Mouse (Mus musculus) adrenal gland, adult 18-20 months (tissue): ENCODE data around the gene Zfp91. TPM values are rescaled to one million over a fixed set of nuclear protein-coding genes. Genes with fewer than 3 reads are reported as not detected.
"Not testable (repeated sequence)": the region's sequence is repeated elsewhere in the genome, so short reads cannot be mapped to it uniquely, and the experiment has no call there.

ENCODE experiments used
- DNase-seq, 2 experiments: peaks; one replicate each; pipeline ENCODE4 v3.0.0; 2021 to 2022; ENCODE audit warnings: low spot score in 2 of 2
- total RNA-seq, 2 experiments: library from RNA; stranded (reverse); gene quantifications; 1 replicate in 1 of 2; 2 replicates in 1 of 2; pipeline ENCODE4 v1.2.3; 2021

Gene Zfp91
- total RNA-seq, 2 experiments from 2014 or later = 79.5 to 80.1 TPM

- DNase-seq = peak; percentile 96
Observed at GRCm38 (mm10) chr19:12794056-12795044, 1.6 kb downstream of the Zfp91 start.

- no peak for DNase-seq
Observed at GRCm38 (mm10) chr19:12792374-12792773, 3.6 kb downstream of the Zfp91 start.

GRCm38 (mm10) chr19:12787721-12788120 lies 8.2 kb downstream of the Zfp91 start:
- no peak for DNase-seq

- DNase-seq = no peak
Observed at GRCm38 (mm10) chr19:12786803-12787395, 9.0 kb downstream of the Zfp91 start.

- no peak for DNase-seq
Observed at GRCm38 (mm10) chr19:12780437-12780836, 15.5 kb downstream of the Zfp91 start.

DNA sequence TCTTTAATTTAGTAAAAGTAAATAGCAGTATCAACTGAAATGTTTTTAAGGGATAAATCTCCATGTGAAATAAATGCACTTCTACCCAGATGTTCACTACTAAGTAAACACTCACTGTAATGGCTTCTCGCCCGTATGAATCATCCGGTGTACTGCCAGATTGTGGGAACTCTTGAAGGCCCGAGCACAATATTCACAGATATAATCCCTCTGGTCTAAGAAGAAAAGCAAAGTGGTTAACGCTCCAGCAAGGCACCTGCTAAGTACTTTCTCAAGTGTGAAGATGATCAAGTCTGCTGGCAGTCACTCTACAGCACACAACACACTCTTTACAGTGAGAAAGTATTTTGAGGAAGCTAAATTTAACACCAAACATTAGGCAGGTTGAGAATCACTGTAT lies 25.0 kb downstream of the Zfp91 start:
- no peak for DNase-seq

DNA sequence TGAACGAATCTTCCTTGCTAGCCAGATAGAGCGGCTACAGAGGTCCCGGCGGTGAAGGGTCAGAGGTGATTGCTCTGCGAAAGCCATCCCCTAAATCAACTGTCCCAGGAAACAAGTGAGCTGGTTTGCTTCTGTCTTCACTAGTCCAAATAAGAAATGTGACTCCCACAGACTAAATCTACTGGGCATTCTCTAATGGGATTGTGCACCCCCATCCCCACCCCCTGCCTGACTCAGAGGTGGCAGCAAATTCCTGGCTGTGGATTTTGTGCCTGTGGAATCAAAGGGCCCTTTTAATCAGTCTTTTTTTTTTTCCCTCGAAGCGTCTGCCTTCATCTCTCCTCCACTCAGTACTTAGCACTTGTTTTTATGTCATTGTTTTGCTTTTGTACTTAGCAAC lies 30.6 kb downstream of the Zfp91 start, which contains the start of gene Cntf:
Gene Cntf (minus strand): TSS at position 325 of the 400 bp plus-strand sequence.
- no peak for DNase-seq

- DNase-seq = no peak
Observed at GRCm38 (mm10) chr19:12762212-12763130, 33.5 kb downstream of the Zfp91 start.

DNA sequence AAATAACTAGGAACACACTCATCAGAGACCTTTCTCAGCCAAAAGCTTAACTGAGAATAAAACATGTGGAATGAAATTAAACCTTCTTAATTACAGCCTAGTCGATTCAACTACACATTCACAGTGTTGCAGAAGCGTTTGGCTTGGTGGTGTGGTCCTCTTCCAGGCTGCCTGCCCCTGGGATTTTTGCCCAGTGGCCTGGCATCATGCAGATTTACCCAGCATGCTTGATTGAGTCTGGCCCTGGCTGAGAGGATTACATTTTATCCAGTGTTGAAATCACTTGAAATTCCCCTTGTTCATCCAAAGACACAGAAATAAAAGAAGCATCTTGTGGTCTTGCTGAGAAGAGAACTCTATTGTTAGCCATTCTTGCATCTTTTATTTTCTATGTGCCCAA lies 36.3 kb downstream of the Zfp91 start:
- peak in 1 of 2 experiments; percentile 32 for DNase-seq

DNA sequence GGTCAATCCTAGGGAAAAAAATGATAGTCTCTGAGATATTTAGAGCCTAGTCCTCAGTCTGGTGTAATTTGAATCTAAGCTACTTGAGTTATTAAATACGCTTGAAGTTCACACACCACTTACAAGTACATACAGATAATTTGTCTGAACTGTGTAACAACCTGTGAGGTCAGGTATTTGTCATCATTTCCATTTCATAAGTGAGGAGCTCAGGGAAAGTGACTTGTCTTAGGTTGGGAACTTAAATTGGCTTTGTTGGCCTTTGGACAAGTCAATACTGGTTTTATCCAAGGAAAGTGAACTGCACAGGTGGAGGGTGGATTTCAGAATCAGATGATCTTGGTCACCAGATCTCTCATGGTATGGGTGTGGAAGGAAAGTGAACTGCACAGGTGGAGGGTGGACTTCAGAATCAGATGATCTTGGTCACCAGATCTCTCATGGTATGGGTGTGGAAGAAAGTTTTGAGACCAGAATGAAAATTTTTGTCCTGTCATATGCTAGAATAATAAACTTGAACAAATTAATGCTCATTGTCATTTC lies 36.9 kb downstream of the Zfp91 start:
- no peak for DNase-seq

GRCm38 (mm10) chr19:12756286-12756685 lies 39.6 kb downstream of the Zfp91 start:
- DNase-seq = no peak

DNA sequence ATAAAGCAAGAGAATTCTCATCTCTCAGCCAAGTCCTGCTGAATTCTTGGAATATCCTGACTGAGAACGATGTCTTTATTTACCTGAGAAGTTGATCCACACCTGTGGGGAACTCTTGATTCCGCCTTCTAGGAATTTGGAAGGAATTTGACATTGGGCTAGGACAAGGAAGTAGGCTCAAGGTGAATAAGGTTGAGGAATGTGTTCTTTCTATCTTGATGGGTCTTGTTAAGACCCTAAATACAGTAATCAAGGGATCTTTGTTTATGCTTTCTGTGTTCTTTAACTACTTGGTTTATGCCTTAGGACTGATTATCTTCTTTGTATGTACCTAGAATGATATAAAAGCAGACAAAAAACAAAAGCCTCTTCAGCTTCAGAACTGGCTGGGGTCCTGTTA lies 64.0 kb downstream of the Zfp91 start:
- no peak for DNase-seq

DNA sequence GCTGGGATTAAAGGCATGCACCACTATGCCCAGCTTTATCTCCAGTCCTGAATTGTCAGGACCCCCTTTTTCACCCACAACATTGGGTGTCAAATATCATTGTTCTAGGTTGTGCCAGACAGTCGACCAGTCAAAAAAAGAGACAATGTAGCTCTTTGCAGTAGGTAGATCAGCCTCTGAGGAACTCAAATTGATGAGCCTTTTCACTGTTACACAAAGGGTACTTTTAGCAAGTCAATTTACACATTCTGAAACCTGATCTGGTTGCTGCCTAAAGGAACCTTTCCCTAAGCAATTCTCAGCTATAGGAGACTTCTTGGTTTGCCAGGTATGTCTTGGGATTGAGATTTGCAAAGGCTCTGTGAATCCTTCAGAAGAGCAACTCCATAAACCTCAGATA lies 64.9 kb downstream of the Zfp91 start:
- DNase-seq = no peak

GRCm38 (mm10) chr19:12725851-12726250 lies 70.1 kb downstream of the Zfp91 start:
- no peak for DNase-seq

DNA sequence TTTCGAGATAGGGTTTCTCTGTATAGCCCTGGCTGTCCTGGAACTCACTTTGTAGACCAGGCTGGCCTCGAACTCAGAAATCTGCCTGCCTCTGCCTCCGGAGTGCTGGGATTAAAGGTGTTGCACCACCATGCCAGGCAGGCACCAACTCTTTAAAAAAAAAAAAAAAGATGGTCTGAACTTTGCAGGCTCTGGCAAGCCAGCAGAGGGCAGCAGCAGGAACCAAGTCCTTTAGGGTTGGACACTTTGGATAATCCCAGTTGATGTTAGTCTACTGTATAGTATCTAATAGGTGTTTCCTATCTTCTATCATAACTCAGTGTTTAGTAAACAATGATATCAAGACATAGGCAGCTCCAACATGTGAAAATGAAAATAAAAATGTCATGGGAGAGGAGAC lies 73.6 kb downstream of the Zfp91 start:
- DNase-seq = peak; percentile 40 to 54

DNA sequence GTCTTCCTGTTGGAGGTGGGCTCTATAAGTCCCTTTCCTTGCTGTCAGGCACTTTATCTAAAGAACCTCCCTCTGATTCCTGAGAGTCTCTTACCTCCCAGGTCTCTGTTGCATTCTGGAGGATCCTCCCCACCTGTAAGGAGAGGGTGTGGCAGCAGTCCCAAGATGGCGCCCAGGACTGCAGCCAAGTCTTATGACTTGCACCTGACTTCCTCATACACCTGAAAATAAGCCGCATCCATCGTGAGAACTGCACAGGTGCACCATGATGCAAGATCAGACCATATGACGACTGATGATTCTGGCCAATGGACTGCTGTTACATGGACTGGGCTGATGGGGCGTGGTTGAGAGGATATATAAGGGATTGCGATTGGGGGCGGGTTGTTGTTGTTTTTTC lies 74.3 kb downstream of the Zfp91 start:
- not testable (repeated sequence) for DNase-seq

- not testable (repeated sequence) for DNase-seq
Observed at GRCm38 (mm10) chr19:12720919-12721318, 75.0 kb downstream of the Zfp91 start.

DNA sequence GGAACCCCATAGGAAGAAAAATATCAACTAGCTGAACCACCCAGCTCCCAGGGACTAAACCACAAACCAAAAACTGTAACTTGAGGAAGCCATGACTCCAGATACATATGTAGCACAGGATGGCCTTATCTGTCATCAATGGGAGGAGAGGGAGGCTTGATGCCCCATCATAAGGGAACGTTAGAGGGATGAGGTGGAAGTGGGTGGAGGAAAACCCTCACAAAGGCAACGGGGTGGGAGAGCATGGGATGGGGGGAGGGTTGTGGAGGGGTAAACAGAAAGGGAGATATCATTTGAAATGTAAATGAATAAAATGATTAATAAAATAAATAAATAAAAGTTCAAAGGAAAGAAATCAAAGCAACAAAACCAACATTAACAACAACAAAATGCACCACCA lies 75.5 kb downstream of the Zfp91 start:
- no peak for DNase-seq

GRCm38 (mm10) chr19:12719189-12719588 lies 76.7 kb downstream of the Zfp91 start:
- no peak for DNase-seq
